Mouse (Mus musculus): ENCODE data around the gene Spryd4.
"Not testable (repeated sequence)": the region's sequence is repeated elsewhere in the genome, so short reads cannot be mapped to it uniquely, and the experiment has no call there.

Spryd4 gene

DNA sequence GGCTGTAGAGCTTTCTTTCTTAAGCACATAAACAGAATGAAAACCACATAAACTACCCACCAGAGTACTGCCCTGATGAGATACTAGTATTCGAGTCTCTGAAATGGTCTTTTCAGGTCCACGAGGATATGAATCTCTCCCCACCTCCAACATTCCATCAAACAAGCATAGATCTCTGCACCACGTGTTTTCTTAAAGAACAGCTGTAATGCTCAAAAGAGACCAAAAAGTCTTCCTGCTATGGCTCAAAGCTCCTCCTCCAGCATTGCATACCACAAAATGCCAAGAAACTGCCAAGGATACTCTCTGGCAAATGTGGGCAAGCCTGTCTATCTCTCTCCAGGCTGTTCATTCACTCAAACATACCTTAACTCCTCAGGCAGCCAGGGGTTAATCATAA lies 36.3 kb downstream of the Spryd4 start:
- Histone ChIP-seq H3K4me3 (replicated peaks; ENCODE audit: low read length) (peak overlapping the region; percentile 77), H3K36me3 (ENCODE audit: insufficient read depth, low read length) (no peaks in the 10 kb centered on the region), H3K4me1 (replicated peaks; ENCODE audit: low read depth, low read length) (peaks cover 63% of the 10 kb centered on the region), H3K9me3 (ENCODE audit: low read length) (no peaks in the 10 kb centered on the region), H3K27me3 (ENCODE audit: insufficient read depth, low read length) (no peaks in the 10 kb centered on the region)
- TF ChIP-seq CTCF (conservative IDR thresholded peaks at IDR 0.05; ENCODE audit: low read length), result no peak
- no peak for TF ChIP-seq POU5F1 (IDR thresholded peaks at IDR 0.05; ENCODE audit: borderline replicate concordance, low read length)
- no peak for TF ChIP-seq NANOG (IDR thresholded peaks at IDR 0.05; ENCODE audit: borderline replicate concordance, low read length)

DNA sequence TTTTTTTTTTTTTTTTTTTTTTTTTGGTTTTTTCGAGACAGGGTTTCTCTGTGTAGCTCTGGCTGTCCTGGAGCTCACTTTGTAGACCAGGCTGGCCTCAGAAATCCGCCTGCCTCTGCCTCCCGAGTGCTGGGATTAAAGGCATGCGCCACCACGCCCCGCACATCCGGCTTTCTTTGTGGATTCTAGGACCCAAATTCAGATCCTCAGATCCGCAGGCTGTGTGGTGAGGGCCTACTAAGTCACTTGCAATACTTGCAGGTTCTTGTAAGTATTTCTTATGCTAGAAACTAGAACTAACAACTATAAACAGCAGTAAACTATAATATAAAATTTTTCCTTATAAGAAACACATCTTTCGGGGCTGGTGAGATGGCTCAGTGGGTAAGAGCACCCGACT lies 40.3 kb downstream of the Spryd4 start:
- H3K27me3 ChIP-seq (ENCODE audit: insufficient read depth, low read length); H3K36me3 ChIP-seq (ENCODE audit: insufficient read depth, low read length); H3K4me3 ChIP-seq (replicated peaks; ENCODE audit: low read length); H3K9me3 ChIP-seq (ENCODE audit: low read length): not testable (repeated sequence)
- peaks cover 50% of the 10 kb centered on the region for H3K4me1 ChIP-seq (replicated peaks; ENCODE audit: low read depth, low read length)

DNA sequence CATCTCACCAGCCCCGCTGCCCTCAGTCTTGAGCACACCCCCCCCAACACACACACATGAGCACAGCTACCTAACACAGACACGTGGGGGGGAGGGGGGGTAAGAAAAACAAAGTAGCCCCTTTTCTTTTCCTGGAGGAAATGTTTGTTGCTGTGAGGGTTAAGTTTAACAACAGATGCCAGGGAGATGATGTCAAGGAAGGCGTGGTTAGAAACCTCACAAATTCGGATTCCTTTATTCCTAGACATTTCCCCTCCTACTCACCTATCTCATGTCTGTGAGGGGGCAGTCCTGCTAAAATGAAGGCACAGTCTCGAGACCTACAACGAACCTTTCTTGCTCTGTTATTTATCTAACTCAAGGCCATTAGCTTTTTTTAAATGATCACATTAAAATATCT lies 44.5 kb downstream of the Spryd4 start:
- Histone ChIP-seq H3K4me1 (replicated peaks; ENCODE audit: low read depth, low read length) (peaks cover 20% of the 10 kb centered on the region), H3K36me3 (ENCODE audit: insufficient read depth, low read length) (no peaks in the 10 kb centered on the region), H3K9me3 (ENCODE audit: low read length) (no peaks in the 10 kb centered on the region), H3K27me3 (ENCODE audit: insufficient read depth, low read length) (no peaks in the 10 kb centered on the region), H3K4me3 (replicated peaks; ENCODE audit: low read length) (no peak overlapping the region)
- TF ChIP-seq CTCF (conservative IDR thresholded peaks at IDR 0.05; ENCODE audit: low read length) (no peak), POU5F1 (IDR thresholded peaks at IDR 0.05; ENCODE audit: borderline replicate concordance, low read length) (no peak), NANOG (IDR thresholded peaks at IDR 0.05; ENCODE audit: borderline replicate concordance, low read length) (no peak)

DNA sequence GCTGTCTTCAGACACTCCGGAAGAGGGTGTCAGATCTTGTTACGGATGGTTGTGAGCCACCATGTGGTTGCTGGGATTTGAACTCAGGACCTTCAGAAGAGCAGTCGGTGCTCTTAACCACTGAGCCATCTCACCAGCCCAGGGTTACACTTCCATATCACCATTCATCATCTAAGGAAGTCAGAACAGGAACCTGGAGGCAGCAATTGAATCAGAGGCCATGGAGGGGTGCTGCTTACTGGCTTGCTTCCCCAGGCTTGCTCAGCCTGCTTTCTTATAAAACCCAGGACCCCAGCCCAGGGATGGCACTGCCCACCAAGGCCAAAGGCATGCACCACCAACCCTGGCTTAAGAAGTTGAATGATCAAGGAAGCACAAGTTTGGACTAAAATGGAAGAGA lies 45.9 kb downstream of the Spryd4 start:
- peaks cover 12% of the 10 kb centered on the region for H3K4me1 ChIP-seq (replicated peaks; ENCODE audit: low read depth, low read length)
- H3K4me3 ChIP-seq (replicated peaks; ENCODE audit: low read length); H3K9me3 ChIP-seq (ENCODE audit: low read length); H3K36me3 ChIP-seq (ENCODE audit: insufficient read depth, low read length); H3K27me3 ChIP-seq (ENCODE audit: insufficient read depth, low read length): not testable (repeated sequence)
